Mouse (Mus musculus): ENCODE measurements around the gene Kcnn1.

GRCm38 (mm10) chr8:70843941-70844340 is 19.1 kb downstream of the Kcnn1 start:
- no peak for TF ChIP-seq CTCF (IDR thresholded peaks at IDR 0.05)
- TF ChIP-seq EP300 (IDR thresholded peaks at IDR 0.05; ENCODE audit: insufficient read depth, low read depth, low read length): no peak
